Mouse (Mus musculus) embryonic facial prominence, embryonic 11.5 days (tissue): ENCODE data around the gene Hoxd8. TPM values are rescaled to one million over a fixed set of nuclear protein-coding genes. Genes with fewer than 3 reads are reported as not detected.

ENCODE experiments used
- ATAC-seq: fragments of 200-750 bp; cut with Nextera tagmentation; replicated peaks from 2 replicates; pipeline ENCODE4 v1.8.0; 2017; ENCODE audit warnings: low read depth; ENCODE audit not compliant: insufficient number of reproducible peaks, low FRiP score, low TSS enrichment
- DNase-seq: peaks from one replicate; pipeline ENCODE4 v3.0.0-alpha.2; 2015; ENCODE audit warnings: low spot score
- H3K27ac ChIP-seq: fragments of 300-500 bp; sonication (generic); replicated peaks from 2 replicates; pipeline ENCODE4 v1.5.1; 2014; ENCODE audit warnings: mild to moderate bottlenecking, low read depth, low read length, control low read depth
- H3K27me3 ChIP-seq: fragments of 300-500 bp; sonication (generic); 2 replicates; pipeline ENCODE4 v1.6.1; 2014; ENCODE audit warnings: mild to moderate bottlenecking, low read length, moderate library complexity, mixed read lengths; ENCODE audit not compliant: control insufficient read depth, insufficient read depth
- H3K36me3 ChIP-seq: fragments of 300-500 bp; sonication (generic); replicated peaks from 2 replicates; pipeline ENCODE4 v1.6.1; 2014; ENCODE audit warnings: low read depth, mild to moderate bottlenecking, low read length, moderate library complexity, mixed read lengths; ENCODE audit not compliant: control insufficient read depth, insufficient read depth
- H3K4me1 ChIP-seq: fragments of 300-500 bp; sonication (generic); 2 replicates; pipeline ENCODE4 v1.6.1; 2014; ENCODE audit warnings: low read length, mixed read lengths; ENCODE audit not compliant: control insufficient read depth, insufficient read depth
- H3K4me2 ChIP-seq: fragments of 300-500 bp; sonication (generic); 2 replicates; pipeline ENCODE4 v1.6.1; 2014; ENCODE audit warnings: low read depth, mild to moderate bottlenecking, control low read depth, low read length, moderate library complexity
- H3K4me3 ChIP-seq: fragments of 300-500 bp; sonication (generic); 2 replicates; pipeline ENCODE4 v1.5.1; 2014; ENCODE audit warnings: low read depth, low read length, control low read depth
- H3K9ac ChIP-seq: fragments of 300-500 bp; sonication (generic); replicated peaks from 2 replicates; pipeline ENCODE4 v1.6.1; 2014; ENCODE audit warnings: mild to moderate bottlenecking, control low read depth, low read length
- H3K9me3 ChIP-seq: fragments of 300-500 bp; sonication (generic); replicated peaks from 2 replicates; pipeline ENCODE4 v1.6.1; 2016; ENCODE audit warnings: mild to moderate bottlenecking, low read length, inconsistent platforms, mixed read lengths; ENCODE audit not compliant: control insufficient read depth
- WGBS: fragments of 180-500 bp; shearing (Covaris S2); extraction: QIAGEN DNeasy Blood & Tissue Kit; methylation state at CpG from one replicate; pipeline ENCODE4 v1.1.7; 2014; 5-methylcytosine and 5-hydroxymethylcytosine counted together
- polyA plus RNA-seq: library from polyadenylated mRNA; unstranded; fragments of >200 nt; fragmentation: Nextera tagmentation; extraction: Ambion mirVana; gene quantifications from 2 replicates; pipeline ENCODE4 v1.2.1, GENCODE M21; 2014

The Hoxd8 gene
- polyA plus RNA-seq, 1 experiment from 2014 or later, result 0.18 TPM

GRCm38 (mm10) chr2:74735851-74736687, 31.7 kb downstream of the Hoxd8 start:
- peak overlapping the region; percentile 5; the same call in 1 of the 2 replicates for H3K4me2 ChIP-seq
- ATAC-seq (no peak), DNase-seq (peak; percentile 26)
- no peaks in the 10 kb centered on the region for H3K36me3 ChIP-seq
- H3K4me3 ChIP-seq, result no peak overlapping the region
- no peak overlapping the region for H3K27ac ChIP-seq
- no peaks in the 10 kb centered on the region for H3K4me1 ChIP-seq
- H3K9me3 ChIP-seq, result no peaks in the 10 kb centered on the region
- WGBS, result under 1% methylated on average over 42 of the region's 42 CpGs
- peaks cover 95% of the 10 kb centered on the region for H3K27me3 ChIP-seq
- H3K9ac ChIP-seq, result no peak overlapping the region

- no peak overlapping the region for H3K4me3 ChIP-seq
- no peaks in the 10 kb centered on the region for H3K36me3 ChIP-seq
- no peak overlapping the region for H3K27ac ChIP-seq
- peaks cover 97% of the 10 kb centered on the region for H3K27me3 ChIP-seq
- no peaks in the 10 kb centered on the region for H3K9me3 ChIP-seq
- no peaks in the 10 kb centered on the region for H3K4me1 ChIP-seq
- no peak overlapping the region for H3K4me2 ChIP-seq
- no peak for DNase-seq
- WGBS, result 2% methylated on average over 15 of the region's 15 CpGs
- H3K9ac ChIP-seq, result no peak overlapping the region
- ATAC-seq, result no peak
Measured at GRCm38 (mm10) chr2:74736688-74737577, 32.5 kb downstream of the Hoxd8 start.

- Histone ChIP-seq H3K4me3 (no peak overlapping the region), H3K9me3 (no peaks in the 10 kb centered on the region), H3K4me2 (no peak overlapping the region), H3K36me3 (no peaks in the 10 kb centered on the region), H3K27ac (no peak overlapping the region), H3K4me1 (no peaks in the 10 kb centered on the region), H3K27me3 (peaks cover 91% of the 10 kb centered on the region), H3K9ac (no peak overlapping the region)
- DNase-seq, result no peak
- 2% methylated on average over 7 of the region's 7 CpGs for WGBS
- no peak for ATAC-seq
Measured at GRCm38 (mm10) chr2:74737578-74738070, 33.2 kb downstream of the Hoxd8 start.

- WGBS, result under 1% methylated on average over 20 of the region's 20 CpGs
- Histone ChIP-seq H3K4me1 (no peaks in the 10 kb centered on the region), H3K36me3 (no peaks in the 10 kb centered on the region), H3K4me2 (no peak overlapping the region), H3K9me3 (no peaks in the 10 kb centered on the region), H3K27me3 (peaks cover 89% of the 10 kb centered on the region), H3K27ac (no peak overlapping the region), H3K9ac (no peak overlapping the region; the same call in 1 of the 2 replicates), H3K4me3 (no peak overlapping the region)
- DNase-seq (no peak), ATAC-seq (no peak)
Measured at GRCm38 (mm10) chr2:74738623-74739475, 34.4 kb downstream of the Hoxd8 start.

GRCm38 (mm10) chr2:74739476-74739800, 35.0 kb downstream of the Hoxd8 start:
- no peak overlapping the region for H3K4me2 ChIP-seq
- H3K27me3 ChIP-seq, result peaks cover 92% of the 10 kb centered on the region
- H3K4me3 ChIP-seq, result no peak overlapping the region
- no peak for DNase-seq
- H3K27ac ChIP-seq, result no peak overlapping the region
- 2% methylated on average over 2 of the region's 2 CpGs for WGBS
- no peaks in the 10 kb centered on the region for H3K9me3 ChIP-seq
- H3K4me1 ChIP-seq, result no peaks in the 10 kb centered on the region
- no peak overlapping the region for H3K9ac ChIP-seq
- H3K36me3 ChIP-seq, result no peaks in the 10 kb centered on the region
- no peak for ATAC-seq

- 1% methylated on average over 14 of the region's 14 CpGs for WGBS
- Histone ChIP-seq H3K4me1 (no peaks in the 10 kb centered on the region), H3K9ac (no peak overlapping the region), H3K27ac (no peak overlapping the region), H3K9me3 (no peaks in the 10 kb centered on the region), H3K27me3 (peaks cover 92% of the 10 kb centered on the region), H3K36me3 (no peaks in the 10 kb centered on the region), H3K4me2 (no peak overlapping the region), H3K4me3 (no peak overlapping the region)
- ATAC-seq (no peak), DNase-seq (no peak)
Measured at GRCm38 (mm10) chr2:74739869-74740268, 35.5 kb downstream of the Hoxd8 start.

- Histone ChIP-seq H3K27ac (no peak overlapping the region), H3K9ac (no peak overlapping the region), H3K4me3 (no peak overlapping the region), H3K4me1 (no peaks in the 10 kb centered on the region), H3K36me3 (no peaks in the 10 kb centered on the region), H3K4me2 (no peak overlapping the region), H3K9me3 (no peaks in the 10 kb centered on the region), H3K27me3 (peaks cover 92% of the 10 kb centered on the region)
- ATAC-seq, result no peak
- no peak for DNase-seq
- under 1% methylated on average over 43 of the region's 43 CpGs for WGBS
Measured at GRCm38 (mm10) chr2:74740311-74741091, 36.1 kb downstream of the Hoxd8 start.
